Mouse (Mus musculus): ENCODE results near the gene Enpp1.

DNA sequence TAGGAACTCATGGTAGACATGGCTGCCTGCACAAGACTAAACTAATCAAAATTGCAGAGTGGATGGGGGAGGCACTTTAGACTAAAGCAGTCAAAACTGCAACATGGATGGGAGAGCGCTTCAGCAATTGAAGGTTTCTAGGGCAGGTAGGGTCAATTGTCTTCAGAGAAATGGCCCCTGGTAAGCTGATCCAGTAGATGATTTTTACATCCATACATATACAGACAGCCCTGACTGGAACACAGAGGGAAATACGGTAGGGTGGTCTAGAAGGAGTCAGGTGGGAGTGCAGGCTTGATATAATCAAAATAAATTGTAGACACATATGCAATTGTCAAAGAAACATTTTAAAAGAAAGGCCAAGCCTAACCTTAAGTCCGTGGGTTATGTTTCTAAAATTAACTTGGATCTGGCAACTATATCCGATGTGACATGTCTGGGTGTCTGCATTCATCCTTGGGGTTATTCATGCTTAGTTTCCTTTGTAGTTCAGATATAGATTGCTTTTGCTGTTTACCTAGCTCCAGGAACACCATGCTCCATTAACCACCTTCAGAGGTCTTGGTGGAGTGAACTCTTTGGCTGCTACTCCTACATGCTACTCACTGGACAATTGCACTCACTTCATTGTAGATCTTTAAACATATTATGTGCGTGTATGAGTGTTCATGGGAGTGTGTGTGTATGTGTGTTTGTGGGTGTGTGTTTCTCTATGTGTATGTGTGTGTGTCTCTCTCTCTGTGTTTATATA is 23.2 kb upstream of the Enpp1 start:
- TF ChIP-seq CTCF (IDR thresholded peaks at IDR 0.05; ENCODE audit: borderline replicate concordance, control insufficient read depth, extremely low read depth, insufficient read depth, low read length, poor library complexity) (no peak), POLR2A (IDR thresholded peaks at IDR 0.05; ENCODE audit: control insufficient read depth, extremely low read depth, insufficient read depth, low read length, poor library complexity) (no peak)
